Mouse (Mus musculus) G1E-ER4 (cell line): ENCODE results near the gene Sdhaf2. TPM values are rescaled to one million over a fixed set of nuclear protein-coding genes. Genes with fewer than 3 reads are reported as not detected.

Experiments used
- GATA1 ChIP-seq: IDR thresholded peaks from one replicate; pipeline ENCODE4 v1.8.0; 2012; ENCODE audit warnings: low read length, inconsistent platforms
- polyA plus RNA-seq: library from polyadenylated mRNA; stranded (reverse); fragments of >175 nt; gene quantifications from 2 replicates; pipeline ENCODE4 v1.2.3, GENCODE M21; 2012

Sdhaf2 gene
- polyA plus RNA-seq, 1 experiment = 5.7 TPM

- TF ChIP-seq GATA1 = no peak
These were observed 5.6 kb downstream of the Sdhaf2 start for GRCm38 (mm10) chr19:10520355-10520754.

DNA sequence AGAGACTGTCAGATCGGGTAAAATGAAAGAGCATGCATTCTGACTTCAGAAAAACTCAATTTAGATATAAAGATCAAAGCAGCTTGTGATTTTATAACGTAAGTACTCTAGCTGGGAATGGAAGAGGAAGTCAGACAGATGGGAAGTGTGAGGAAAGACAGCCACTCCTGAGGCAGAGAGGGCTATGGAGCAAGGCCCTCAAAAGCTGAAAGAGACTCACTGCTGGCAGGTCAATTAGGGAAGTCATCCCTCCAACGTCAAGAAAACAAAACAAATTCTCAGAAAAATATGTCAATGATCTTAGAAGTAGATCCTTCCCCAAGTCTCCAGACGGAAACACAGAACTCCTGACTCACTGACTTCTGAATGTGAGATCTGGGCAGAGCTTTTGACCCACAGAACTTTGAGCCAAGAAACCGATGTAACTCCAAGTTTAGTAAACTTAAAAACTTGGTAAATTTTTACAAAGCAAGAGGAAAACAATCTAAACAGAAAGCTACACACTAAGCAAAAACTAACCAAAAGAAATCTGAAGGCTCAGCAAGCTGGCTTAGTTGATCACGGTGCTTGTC is 15.1 kb downstream of the Sdhaf2 start:
- no peak for TF ChIP-seq GATA1

DNA sequence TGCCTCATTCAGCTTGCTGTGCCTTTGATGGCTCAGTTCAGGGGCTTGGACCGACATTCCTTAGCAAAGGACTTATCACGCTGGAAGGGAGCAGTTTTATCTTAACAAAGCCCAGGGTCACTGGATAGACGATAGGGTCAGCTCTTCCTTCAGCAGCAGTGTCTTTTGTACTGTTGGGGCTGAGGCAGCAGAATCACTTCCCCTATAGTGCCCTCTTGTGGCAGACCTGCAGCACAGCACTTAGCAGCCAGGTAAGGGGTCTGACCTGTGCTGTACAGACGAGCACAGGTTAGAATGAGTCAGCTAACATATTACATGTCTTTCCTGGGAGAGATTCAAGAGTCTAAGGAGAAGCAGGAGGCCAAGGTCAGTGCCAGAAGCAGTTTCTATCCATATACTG is 23.4 kb downstream of the Sdhaf2 start:
- TF ChIP-seq GATA1 = no peak

DNA sequence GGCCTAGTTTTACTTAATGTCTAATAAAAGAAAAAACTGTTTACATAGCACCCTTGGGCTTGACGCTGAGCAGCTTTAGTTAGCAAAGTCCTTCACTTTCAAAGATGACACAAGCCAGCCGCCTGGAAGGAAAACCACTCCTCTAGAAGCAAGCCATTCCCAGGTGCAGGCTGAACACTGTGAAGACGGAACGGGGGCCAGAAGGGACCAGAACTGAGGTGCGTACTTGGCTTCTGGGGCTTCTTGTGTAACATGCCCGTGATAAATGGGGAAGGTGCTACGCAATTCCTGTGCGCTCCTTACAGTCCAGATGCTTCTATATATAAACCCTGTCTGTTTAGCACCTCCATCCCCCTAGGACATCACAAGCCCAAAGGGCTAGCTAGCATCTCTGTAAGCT is 25.4 kb downstream of the Sdhaf2 start:
- no peak for TF ChIP-seq GATA1

- TF ChIP-seq GATA1 = no peak
These were observed 28.3 kb downstream of the Sdhaf2 start for GRCm38 (mm10) chr19:10497512-10498160.

DNA sequence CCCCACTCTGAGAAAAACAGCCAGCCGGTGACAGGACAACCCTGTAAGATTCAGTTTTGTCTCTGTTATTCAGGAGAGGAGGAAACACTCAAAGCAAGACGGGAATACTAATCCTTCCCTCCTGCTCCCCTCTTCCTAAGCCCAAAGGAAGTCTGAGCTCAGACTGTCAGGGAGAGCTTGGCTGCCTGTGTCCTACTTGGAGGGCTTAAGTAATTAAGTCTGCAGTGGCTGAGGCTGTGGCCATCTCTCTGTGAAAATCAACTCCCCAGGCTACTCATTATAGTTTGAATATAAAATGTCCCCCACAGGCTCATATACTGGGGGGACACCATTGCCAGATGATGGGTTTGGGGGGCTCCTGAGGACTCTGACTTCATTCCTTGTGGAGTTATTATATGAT is 29.0 kb downstream of the Sdhaf2 start:
- no peak for TF ChIP-seq GATA1

- TF ChIP-seq GATA1 = no peak
These were observed 30.3 kb downstream of the Sdhaf2 start for GRCm38 (mm10) chr19:10495670-10496069.

DNA sequence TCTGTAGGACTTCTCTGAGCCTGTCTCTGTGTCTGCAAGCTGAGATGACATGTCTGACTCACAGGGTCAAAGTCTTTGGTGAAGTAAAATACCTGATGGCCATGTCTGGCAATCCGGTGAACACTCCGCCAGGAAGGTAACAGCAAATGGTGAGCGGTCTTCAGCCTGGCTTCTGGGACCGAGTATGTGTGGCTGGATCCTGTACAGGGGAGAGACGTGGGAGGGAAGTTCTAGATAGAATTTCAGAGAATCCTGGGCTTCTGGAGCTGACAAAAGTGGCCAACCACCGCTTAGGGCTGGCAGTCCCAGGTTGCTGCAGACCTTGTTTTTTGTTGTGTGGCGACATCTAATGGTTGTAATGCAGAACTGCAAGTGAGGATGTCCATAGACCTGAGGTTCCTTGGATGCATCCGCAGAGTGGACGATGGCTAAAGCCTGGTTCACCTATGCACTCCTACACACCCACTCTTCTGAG is 39.6 kb downstream of the Sdhaf2 start:
- no peak for TF ChIP-seq GATA1

- TF ChIP-seq GATA1 = no peak
These were observed 43.2 kb downstream of the Sdhaf2 start, which contains the start of gene Ppp1r32 for GRCm38 (mm10) chr19:10482703-10483102. TSS of gene Ppp1r32 (minus strand) at chr19:10482928.

DNA sequence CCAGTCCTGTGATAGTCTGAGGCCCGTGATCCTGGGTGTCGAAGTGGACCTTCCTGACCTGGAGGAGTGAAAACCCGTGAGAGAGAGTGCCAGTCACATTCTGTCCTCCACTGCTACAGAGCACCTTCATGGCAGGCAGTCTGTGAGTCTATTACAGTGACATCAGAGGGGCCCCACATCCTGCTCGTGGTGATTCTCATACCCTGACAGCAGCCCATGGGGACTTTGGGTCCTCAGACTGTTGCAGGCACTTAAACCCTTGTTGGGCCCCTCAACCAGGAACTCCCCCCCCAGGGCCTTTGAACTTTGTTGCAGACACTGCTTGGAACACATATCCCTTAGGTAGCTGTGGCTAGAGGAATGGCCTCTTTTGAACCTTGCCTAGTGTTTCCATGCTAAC is 46.4 kb downstream of the Sdhaf2 start:
- no peak for TF ChIP-seq GATA1

GRCm38 (mm10) chr19:10473779-10474178 is 52.2 kb downstream of the Sdhaf2 start:
- TF ChIP-seq GATA1 = no peak

GRCm38 (mm10) chr19:10472958-10473357 is 53.0 kb downstream of the Sdhaf2 start:
- no peak for TF ChIP-seq GATA1

DNA sequence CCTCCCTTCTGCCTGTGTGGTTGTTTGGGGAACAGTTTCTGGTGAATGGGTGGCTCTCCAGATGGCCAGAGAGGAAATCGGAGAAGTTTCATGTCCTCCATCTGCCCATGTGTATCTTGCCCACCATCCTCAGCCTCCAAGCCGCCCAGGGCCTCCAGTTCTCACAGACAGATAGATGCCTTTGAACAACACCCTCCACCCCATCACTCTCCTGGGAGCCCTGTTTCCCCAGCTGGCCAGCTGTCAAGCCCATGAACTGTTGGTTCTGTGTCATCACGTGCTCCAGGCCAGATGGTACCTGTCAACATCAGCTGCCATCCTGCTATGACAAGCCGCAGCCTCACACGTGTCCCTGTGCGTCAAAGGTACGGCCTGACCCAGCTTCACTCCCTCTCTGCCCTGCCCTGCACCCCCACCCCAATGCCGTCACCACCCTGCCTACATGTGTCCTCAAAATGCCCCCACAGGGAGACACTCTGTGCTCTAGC is 56.7 kb downstream of the Sdhaf2 start:
- no peak for TF ChIP-seq GATA1

DNA sequence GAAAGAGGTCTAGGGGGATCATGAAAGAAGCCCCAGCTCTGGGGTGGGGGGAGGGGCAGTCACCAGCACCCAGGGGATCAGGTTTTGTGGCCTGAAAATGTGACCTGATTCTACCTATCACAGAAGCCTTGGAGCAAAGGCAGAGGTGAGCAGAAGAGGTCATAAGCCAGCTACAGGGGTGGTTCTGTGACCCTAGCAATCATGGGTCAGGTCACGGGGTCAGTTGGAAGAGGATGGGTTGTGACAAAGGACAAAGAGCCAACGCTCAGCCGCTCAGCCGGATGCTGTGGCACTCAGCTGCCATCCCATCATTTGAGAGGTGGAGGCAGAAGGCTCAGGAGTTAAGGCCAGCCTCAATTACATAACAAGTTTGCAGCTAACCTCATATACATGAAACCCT is 61.5 kb downstream of the Sdhaf2 start:
- no peak for TF ChIP-seq GATA1

- no peak for TF ChIP-seq GATA1
These were observed 64.4 kb downstream of the Sdhaf2 start for GRCm38 (mm10) chr19:10461584-10461983.

DNA sequence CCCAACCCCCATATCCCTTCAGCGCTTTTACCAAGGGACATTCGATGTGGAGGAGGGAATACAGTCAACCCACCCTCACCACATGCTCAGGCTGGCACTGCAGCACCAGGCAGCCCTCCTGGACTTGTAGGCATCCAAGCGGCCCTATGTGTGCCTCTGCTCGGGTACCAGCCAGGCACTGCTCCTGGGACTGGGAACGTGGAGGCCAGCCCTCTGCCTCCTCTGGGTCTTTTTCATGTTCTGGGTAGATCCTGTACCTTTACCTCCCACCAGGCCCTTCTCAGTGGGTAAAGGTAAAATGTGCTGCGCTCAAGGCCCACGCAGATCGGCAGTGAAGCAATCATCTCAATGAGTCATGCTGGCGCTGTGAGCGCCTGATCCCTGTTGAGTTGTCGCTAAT is 66.0 kb downstream of the Sdhaf2 start:
- TF ChIP-seq GATA1 = no peak

DNA sequence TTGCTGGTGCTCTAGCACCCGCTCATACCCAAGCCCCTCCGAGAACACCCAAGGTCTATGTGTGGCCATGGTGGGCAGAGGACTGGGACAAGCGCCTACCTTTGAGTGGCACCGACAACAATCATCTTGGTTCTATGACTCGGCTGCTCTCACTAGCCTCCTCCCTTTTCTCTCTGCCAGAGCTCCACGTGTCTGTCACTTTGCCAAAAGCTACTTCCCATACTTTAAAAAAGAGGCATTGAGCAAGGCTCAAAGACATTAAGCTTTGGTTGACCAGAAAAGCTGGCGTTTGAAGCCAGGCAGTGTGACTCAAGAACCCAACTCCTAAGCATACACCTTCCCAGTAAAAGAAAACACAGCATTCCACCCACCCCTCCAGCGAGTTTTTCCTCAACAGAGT is 67.8 kb downstream of the Sdhaf2 start:
- no peak for TF ChIP-seq GATA1

DNA sequence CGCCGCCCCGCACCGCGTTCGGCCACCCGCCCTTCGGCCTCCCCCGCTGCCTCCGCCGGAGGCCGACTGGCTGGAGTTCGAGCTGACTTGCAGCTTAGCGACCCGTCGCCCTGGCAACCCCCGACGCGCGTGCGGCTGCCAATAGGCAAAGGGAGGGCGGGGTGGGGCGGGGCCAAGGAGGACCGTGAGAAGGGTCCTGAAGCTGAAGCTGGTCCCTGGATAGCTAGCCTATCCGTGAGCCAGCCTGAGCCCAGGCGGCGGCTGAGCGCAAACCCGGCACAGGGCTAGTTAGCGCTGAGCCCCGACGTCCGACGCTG is 68.5 kb downstream of the Sdhaf2 start:
- no peak for TF ChIP-seq GATA1
